Mouse (Mus musculus): Measurements from ENCODE around the gene Bmp6. TPM values are rescaled to one million over a fixed set of nuclear protein-coding genes. Genes with fewer than 3 reads are reported as not detected.
A peak's percentile ranks its signal among the peaks of the same experiment; 100 is the strongest.

Bmp6 gene
- polyA plus RNA-seq, 1 experiment from 2014 or later = 2.2 TPM

DNA sequence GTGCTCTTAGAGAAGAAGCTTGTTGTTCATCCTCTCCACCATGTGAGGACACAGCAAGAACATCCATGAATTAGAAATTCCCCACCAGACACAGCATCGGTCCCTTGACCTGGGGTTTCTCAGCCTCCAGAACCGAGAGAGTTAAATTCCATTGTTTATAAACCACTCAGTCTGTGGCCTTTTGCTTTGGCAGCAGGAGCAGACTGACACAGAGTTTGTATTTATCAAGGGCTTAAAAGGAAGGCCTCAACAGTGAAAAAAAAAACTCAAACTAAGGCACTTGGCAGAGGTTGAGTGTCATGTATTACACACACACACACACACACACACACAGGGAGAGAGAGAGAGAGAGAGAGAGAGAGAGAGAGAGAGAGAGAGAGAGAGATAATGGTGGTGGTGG, 17.5 kb upstream of the Bmp6 start:
- H3K27me3 ChIP-seq (ENCODE audit: control insufficient read depth, insufficient read depth, low read length) = no peaks in the 10 kb centered on the region
- WGBS = 70% methylated on average over 2 of the region's 2 CpGs
- H3K9me3 ChIP-seq (ENCODE audit: control insufficient read depth, low read length) = no peaks in the 10 kb centered on the region
- H3K4me1 ChIP-seq (replicated peaks; ENCODE audit: control insufficient read depth, insufficient read depth, low read length) = no peaks in the 10 kb centered on the region
- no peak overlapping the region for H3K27ac ChIP-seq (ENCODE audit: low read depth, low read length)
- DNase-seq (ENCODE audit: low spot score) (no peak), ATAC-seq (replicated peaks; ENCODE audit: low FRiP score) (no peak)
- no peak overlapping the region for H3K9ac ChIP-seq (ENCODE audit: low read length)
- H3K36me3 ChIP-seq (ENCODE audit: control insufficient read depth, insufficient read depth, low read length) = no peaks in the 10 kb centered on the region
- no peak overlapping the region for H3K4me3 ChIP-seq (ENCODE audit: low read depth, low read length)
- H3K4me2 ChIP-seq (ENCODE audit: low read depth, low read length, severe bottlenecking) = no peak overlapping the region

DNA sequence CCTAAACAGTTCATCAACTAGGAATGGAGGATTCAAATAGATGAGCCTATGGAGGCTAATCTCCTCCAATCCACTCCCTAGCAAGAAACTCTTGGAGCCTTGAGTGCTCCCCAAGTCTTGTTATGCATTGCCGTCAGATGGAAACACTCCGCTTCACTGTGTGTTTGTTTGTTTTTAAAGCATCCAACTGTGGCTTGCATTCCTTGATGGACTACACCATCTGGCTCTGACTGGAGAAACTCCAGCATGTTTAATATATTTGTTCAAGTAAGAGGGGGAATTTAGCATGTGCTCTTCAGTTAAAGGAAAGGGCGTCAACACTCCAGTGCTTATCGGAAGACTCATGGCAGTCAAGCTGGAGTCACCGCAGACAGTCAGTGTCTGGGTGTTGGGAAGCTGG, 11.4 kb upstream of the Bmp6 start:
- no peak for ATAC-seq (replicated peaks; ENCODE audit: low FRiP score)
- no peak for DNase-seq (ENCODE audit: low spot score)

DNA sequence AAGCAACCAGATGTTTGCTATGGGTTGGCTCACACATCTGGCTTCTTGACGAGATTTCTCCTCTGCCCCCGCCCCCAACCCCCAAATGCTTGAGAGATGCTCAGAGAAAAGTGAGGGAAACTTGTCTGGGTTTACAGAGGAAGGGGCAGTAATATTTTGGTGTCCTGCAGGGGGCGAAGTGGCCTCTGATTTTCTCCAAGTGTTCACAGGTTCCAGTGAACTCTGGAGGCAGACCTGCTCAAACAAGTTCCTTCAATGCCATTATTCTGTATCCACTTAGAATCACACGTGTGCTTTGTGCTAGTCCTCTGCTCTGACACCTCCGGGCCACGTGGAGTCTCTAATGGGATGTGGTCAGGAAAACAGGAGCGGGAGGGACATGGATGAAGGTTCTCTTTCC, 2.3 kb upstream of the Bmp6 start:
- Histone ChIP-seq H3K9ac (ENCODE audit: low read length) (no peak overlapping the region), H3K36me3 (ENCODE audit: control insufficient read depth, insufficient read depth, low read length) (no peaks in the 10 kb centered on the region), H3K4me3 (ENCODE audit: low read depth, low read length) (no peak overlapping the region), H3K4me2 (ENCODE audit: low read depth, low read length, severe bottlenecking) (no peak overlapping the region), H3K27ac (ENCODE audit: low read depth, low read length) (no peak overlapping the region), H3K4me1 (replicated peaks; ENCODE audit: control insufficient read depth, insufficient read depth, low read length) (peaks cover 18% of the 10 kb centered on the region), H3K27me3 (ENCODE audit: control insufficient read depth, insufficient read depth, low read length) (peaks cover 40% of the 10 kb centered on the region), H3K9me3 (ENCODE audit: control insufficient read depth, low read length) (no peaks in the 10 kb centered on the region; the same call in 1 of the 2 replicates)
- 28% methylated on average over 7 of the region's 7 CpGs for WGBS
- ATAC-seq (replicated peaks; ENCODE audit: low FRiP score) (no peak), DNase-seq (ENCODE audit: low spot score) (peak; percentile 74)

More for the DNA sequence above, 11.4 kb upstream of the Bmp6 start:
- Histone ChIP-seq H3K27me3 (ENCODE audit: control insufficient read depth, insufficient read depth, low read length) (no peaks in the 10 kb centered on the region), H3K27ac (ENCODE audit: low read depth, low read length) (no peak overlapping the region), H3K4me3 (ENCODE audit: low read depth, low read length) (no peak overlapping the region), H3K4me2 (ENCODE audit: low read depth, low read length, severe bottlenecking) (no peak overlapping the region), H3K9ac (ENCODE audit: low read length) (no peak overlapping the region), H3K36me3 (ENCODE audit: control insufficient read depth, insufficient read depth, low read length) (no peaks in the 10 kb centered on the region), H3K9me3 (ENCODE audit: control insufficient read depth, low read length) (no peaks in the 10 kb centered on the region; the same call in 1 of the 2 replicates), H3K4me1 (replicated peaks; ENCODE audit: control insufficient read depth, insufficient read depth, low read length) (no peaks in the 10 kb centered on the region)
- WGBS = 90% methylated on average over 5 of the region's 5 CpGs

DNA sequence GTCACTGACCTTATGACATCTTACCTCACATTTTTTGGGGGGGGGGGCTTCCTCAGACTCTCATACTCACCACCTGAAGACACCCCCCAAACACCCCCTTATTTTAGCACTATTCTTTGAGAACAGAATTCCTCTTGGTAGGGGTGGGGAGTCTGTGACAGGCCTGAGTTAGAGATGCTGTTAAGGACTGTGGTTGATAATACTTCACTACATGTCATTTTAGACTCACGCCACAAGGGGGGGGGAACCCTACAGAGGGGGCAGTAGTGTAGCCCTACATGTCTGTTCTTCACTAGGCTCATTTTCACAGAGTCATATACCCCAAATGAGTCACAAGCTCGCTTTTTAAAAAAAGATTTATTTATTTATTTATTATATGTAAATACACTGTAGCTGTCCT, 1.7 kb upstream of the Bmp6 start:
- Histone ChIP-seq H3K4me1 (replicated peaks; ENCODE audit: control insufficient read depth, insufficient read depth, low read length) (peaks cover 20% of the 10 kb centered on the region), H3K27me3 (ENCODE audit: control insufficient read depth, insufficient read depth, low read length) (peaks cover 44% of the 10 kb centered on the region), H3K27ac (ENCODE audit: low read depth, low read length) (no peak overlapping the region), H3K4me3 (ENCODE audit: low read depth, low read length) (no peak overlapping the region), H3K36me3 (ENCODE audit: control insufficient read depth, insufficient read depth, low read length) (no peaks in the 10 kb centered on the region), H3K4me2 (ENCODE audit: low read depth, low read length, severe bottlenecking) (no peak overlapping the region), H3K9ac (ENCODE audit: low read length) (no peak overlapping the region), H3K9me3 (ENCODE audit: control insufficient read depth, low read length) (no peaks in the 10 kb centered on the region)
- 67% methylated on average over 2 of the region's 2 CpGs for WGBS
- ATAC-seq (replicated peaks; ENCODE audit: low FRiP score) = no peak
- DNase-seq (ENCODE audit: low spot score) = no peak

DNA sequence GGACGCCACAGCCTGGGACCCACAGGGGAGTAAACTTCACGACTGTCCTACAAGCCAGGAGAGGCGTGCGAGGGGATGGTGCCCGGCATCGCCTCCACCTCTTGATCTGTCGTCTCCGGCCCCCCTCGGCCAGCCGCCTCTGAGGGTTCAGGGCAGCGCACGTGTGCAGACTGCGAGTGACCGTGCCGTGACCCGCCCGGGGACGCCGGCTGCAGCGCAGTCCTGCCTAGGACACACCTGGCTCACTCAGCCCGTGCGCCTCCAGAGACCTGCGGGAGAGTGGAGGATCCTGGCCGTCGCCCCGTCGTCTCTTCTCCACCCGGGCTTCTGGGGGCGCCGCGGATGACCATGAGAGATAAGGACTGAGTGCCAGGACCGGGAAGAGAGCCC, 519 bp downstream of the Bmp6 start:
- Histone ChIP-seq H3K9ac (ENCODE audit: low read length) (no peak overlapping the region; the same call in 1 of the 2 replicates), H3K4me1 (replicated peaks; ENCODE audit: control insufficient read depth, insufficient read depth, low read length) (peaks cover 20% of the 10 kb centered on the region), H3K4me2 (ENCODE audit: low read depth, low read length, severe bottlenecking) (peak overlapping the region; percentile 63), H3K36me3 (ENCODE audit: control insufficient read depth, insufficient read depth, low read length) (no peaks in the 10 kb centered on the region), H3K9me3 (ENCODE audit: control insufficient read depth, low read length) (no peaks in the 10 kb centered on the region), H3K27ac (ENCODE audit: low read depth, low read length) (no peak overlapping the region), H3K27me3 (ENCODE audit: control insufficient read depth, insufficient read depth, low read length) (peaks cover 46% of the 10 kb centered on the region), H3K4me3 (ENCODE audit: low read depth, low read length) (peak overlapping the region; percentile 38)
- WGBS = 2% methylated on average over 32 of the region's 32 CpGs
- peak; percentile 67 for DNase-seq (ENCODE audit: low spot score)
- ATAC-seq (replicated peaks; ENCODE audit: low FRiP score) = peak; percentile 45; the same call in 1 of the 2 replicates

DNA sequence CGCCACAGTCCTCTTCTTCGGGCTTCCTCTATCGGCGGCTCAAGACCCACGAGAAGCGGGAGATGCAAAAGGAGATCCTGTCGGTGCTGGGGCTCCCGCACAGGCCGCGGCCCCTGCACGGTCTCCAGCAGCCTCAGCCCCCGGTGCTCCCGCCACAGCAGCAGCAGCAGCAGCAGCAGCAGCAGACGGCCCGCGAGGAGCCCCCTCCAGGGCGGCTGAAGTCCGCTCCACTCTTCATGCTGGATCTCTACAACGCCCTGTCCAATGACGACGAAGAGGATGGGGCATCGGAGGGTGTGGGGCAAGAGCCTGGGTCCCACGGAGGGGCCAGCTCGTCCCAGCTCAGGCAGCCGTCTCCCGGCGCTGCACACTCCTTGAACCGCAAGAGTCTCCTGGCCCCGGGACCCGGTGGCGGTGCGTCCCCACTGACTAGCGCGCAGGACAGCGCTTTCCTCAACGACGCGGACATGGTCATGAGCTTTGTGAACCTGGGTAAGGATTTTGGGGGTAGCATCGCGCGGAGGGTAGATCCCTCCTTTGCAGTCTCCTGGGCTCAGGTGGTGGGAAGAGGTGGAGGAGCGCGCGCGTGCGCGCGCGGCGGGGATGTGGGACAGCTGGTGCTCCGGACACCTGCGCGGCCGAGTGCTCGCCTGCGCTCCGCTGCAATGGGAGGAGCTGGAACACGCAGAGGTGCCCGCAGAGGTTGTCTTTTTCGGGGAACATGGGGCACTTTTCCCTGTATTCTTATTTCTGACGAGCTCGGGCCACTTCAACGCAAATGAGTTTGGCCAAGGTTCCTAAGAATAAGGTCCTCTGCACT, 1.4 kb downstream of the Bmp6 start:
- DNase-seq (ENCODE audit: low spot score) (peak; percentile 68), ATAC-seq (replicated peaks; ENCODE audit: low FRiP score) (0 out of 2 replicates have a peak, but pooled peaks have one; percentile 25)
- peaks cover 46% of the 10 kb centered on the region for H3K27me3 ChIP-seq (ENCODE audit: control insufficient read depth, insufficient read depth, low read length)
- no peaks in the 10 kb centered on the region for H3K9me3 ChIP-seq (ENCODE audit: control insufficient read depth, low read length)
- no peaks in the 10 kb centered on the region for H3K36me3 ChIP-seq (ENCODE audit: control insufficient read depth, insufficient read depth, low read length)
- peak overlapping the region; percentile 38 for H3K4me3 ChIP-seq (ENCODE audit: low read depth, low read length)
- 1% methylated on average over 56 of the region's 63 CpGs for WGBS
- no peak overlapping the region for H3K27ac ChIP-seq (ENCODE audit: low read depth, low read length)
- H3K9ac ChIP-seq (ENCODE audit: low read length) = peak overlapping the region; percentile 43
- peak overlapping the region; percentile 63 for H3K4me2 ChIP-seq (ENCODE audit: low read depth, low read length, severe bottlenecking)
- H3K4me1 ChIP-seq (replicated peaks; ENCODE audit: control insufficient read depth, insufficient read depth, low read length) = peaks cover 20% of the 10 kb centered on the region

DNA sequence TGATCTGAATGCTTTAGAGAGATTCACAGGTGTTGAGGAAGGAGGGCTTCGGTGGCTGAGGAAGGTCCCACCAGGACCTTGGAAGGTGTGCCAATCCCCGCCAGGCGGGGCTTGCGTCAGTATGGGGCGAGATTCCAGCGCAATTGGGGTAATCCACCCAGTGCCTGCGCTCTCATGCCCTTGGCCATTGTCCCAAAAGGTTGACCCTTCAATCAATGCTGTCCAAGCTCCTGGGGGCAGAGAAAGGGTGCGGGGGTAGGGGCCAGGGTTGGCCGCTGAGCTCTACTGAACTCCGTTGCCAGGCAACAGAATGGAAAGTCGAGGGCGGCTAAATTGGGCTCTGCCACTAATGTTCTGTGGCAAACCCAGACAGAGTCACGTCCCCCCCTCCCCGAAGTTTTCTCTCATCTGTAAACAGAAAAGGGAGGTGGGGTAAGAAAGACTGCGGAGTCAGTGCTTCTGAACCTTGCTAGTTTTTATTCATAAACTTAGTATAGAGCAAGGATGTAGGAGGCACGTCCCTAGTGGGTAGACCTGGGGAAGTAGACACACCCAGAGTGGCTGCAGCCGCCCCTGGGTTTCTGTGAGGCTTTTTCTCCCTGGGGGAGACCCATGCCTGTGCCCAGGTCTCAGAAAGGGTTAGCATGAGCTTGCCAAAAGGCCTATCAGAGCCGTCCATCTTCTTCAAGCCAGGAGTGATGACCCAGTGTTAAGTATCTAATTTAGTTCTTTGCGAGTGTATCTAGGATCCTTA, 2.3 kb downstream of the Bmp6 start:
- 7% methylated on average over 19 of the region's 19 CpGs for WGBS
- Histone ChIP-seq H3K9me3 (ENCODE audit: control insufficient read depth, low read length) (no peaks in the 10 kb centered on the region), H3K27ac (ENCODE audit: low read depth, low read length) (no peak overlapping the region), H3K4me3 (ENCODE audit: low read depth, low read length) (peak overlapping the region; percentile 38), H3K4me2 (ENCODE audit: low read depth, low read length, severe bottlenecking) (peak overlapping the region; percentile 63), H3K27me3 (ENCODE audit: control insufficient read depth, insufficient read depth, low read length) (peaks cover 46% of the 10 kb centered on the region), H3K36me3 (ENCODE audit: control insufficient read depth, insufficient read depth, low read length) (no peaks in the 10 kb centered on the region), H3K4me1 (replicated peaks; ENCODE audit: control insufficient read depth, insufficient read depth, low read length) (peaks cover 20% of the 10 kb centered on the region), H3K9ac (ENCODE audit: low read length) (no peak overlapping the region)
- ATAC-seq (replicated peaks; ENCODE audit: low FRiP score) (no peak), DNase-seq (ENCODE audit: low spot score) (peak; percentile 55)

DNA sequence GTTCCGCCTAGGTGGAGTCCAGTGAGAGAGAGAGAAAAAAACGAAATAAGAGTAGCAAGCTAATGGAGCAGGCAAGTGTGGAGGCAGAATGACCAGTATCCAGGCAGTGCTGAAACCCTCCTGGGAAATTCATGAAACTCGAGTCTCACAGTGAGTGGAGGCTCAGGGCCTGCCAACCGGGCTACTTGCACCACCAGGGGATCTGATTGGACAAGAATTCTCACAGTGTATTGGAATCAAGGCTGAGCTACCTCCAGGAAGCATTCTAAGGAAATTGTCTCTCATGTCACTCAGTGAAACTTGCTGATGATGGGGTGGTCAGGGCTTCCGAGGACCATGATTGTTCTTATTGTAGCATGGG, 2.8 kb downstream of the Bmp6 start:
- Histone ChIP-seq H3K9ac (ENCODE audit: low read length) (no peak overlapping the region), H3K4me3 (ENCODE audit: low read depth, low read length) (no peak overlapping the region), H3K9me3 (ENCODE audit: control insufficient read depth, low read length) (no peaks in the 10 kb centered on the region), H3K27me3 (ENCODE audit: control insufficient read depth, insufficient read depth, low read length) (peaks cover 46% of the 10 kb centered on the region), H3K27ac (ENCODE audit: low read depth, low read length) (no peak overlapping the region), H3K4me2 (ENCODE audit: low read depth, low read length, severe bottlenecking) (no peak overlapping the region), H3K4me1 (replicated peaks; ENCODE audit: control insufficient read depth, insufficient read depth, low read length) (peaks cover 20% of the 10 kb centered on the region), H3K36me3 (ENCODE audit: control insufficient read depth, insufficient read depth, low read length) (no peaks in the 10 kb centered on the region)
- 15% methylated on average over 5 of the region's 5 CpGs for WGBS
- no peak for ATAC-seq (replicated peaks; ENCODE audit: low FRiP score)
- DNase-seq (ENCODE audit: low spot score) = no peak
